Mouse (Mus musculus) myocyte (in vitro differentiated cells): Measurements from ENCODE around the gene Fosl2. TPM values are rescaled to one million over a fixed set of nuclear protein-coding genes. Genes with fewer than 3 reads are reported as not detected.

Experiments used
- H3K27me3 ChIP-seq: one replicate; pipeline ENCODE4 v1.6.1; 2011; ENCODE audit not compliant: control insufficient read depth, insufficient read depth, insufficient read length
- H3K36me3 ChIP-seq: one replicate; pipeline ENCODE4 v1.6.1; 2011; ENCODE audit not compliant: control insufficient read depth, insufficient read depth
- H3K4me2 ChIP-seq: one replicate; pipeline ENCODE4 v1.6.1; 2011; ENCODE audit warnings: low read depth, control low read depth
- H3K4me3 ChIP-seq: one replicate; pipeline ENCODE4 v1.5.1; 2011; ENCODE audit warnings: mild to moderate bottlenecking, control low read depth, moderate library complexity
- H3K79me2 ChIP-seq: one replicate; pipeline ENCODE4 v1.6.1; 2011; ENCODE audit not compliant: control insufficient read depth, insufficient read depth
- H3ac ChIP-seq: one replicate; pipeline ENCODE4 v1.6.1; 2011; ENCODE audit not compliant: control insufficient read depth, insufficient read length
- CEBPB ChIP-seq: IDR thresholded peaks from 2 replicates; pipeline ENCODE4 v1.6.1; 2011; ENCODE audit warnings: mild to moderate bottlenecking, moderate library complexity; ENCODE audit not compliant: poor library complexity, insufficient read depth, severe bottlenecking
- E2F4 ChIP-seq: IDR thresholded peaks from one replicate; pipeline ENCODE4 v1.6.1; 2011; ENCODE audit warnings: mild to moderate bottlenecking, control low read depth, moderate library complexity; ENCODE audit not compliant: insufficient read depth
- MAX ChIP-seq: IDR thresholded peaks from one replicate; pipeline ENCODE4 v1.6.1; 2011; ENCODE audit warnings: low read depth, mild to moderate bottlenecking, control low read depth
- MYOD1 ChIP-seq, 3 experiments: IDR thresholded peaks; one replicate each; pipeline ENCODE4 v1.6.1; 2011; ENCODE audit warnings: control low read depth in 2 of 3, low read depth in 2 of 3, mild to moderate bottlenecking in 2 of 3, moderate library complexity in 1 of 3; ENCODE audit not compliant: insufficient read length in 2 of 3, control insufficient read depth in 1 of 3
- MYOG ChIP-seq, 3 experiments: IDR thresholded peaks; one replicate each; pipeline ENCODE4 v1.6.1; 2011; ENCODE audit warnings: control low read depth in 2 of 3, low read depth in 2 of 3, mild to moderate bottlenecking in 2 of 3; ENCODE audit not compliant: insufficient read length in 2 of 3, control insufficient read depth in 1 of 3, insufficient read depth in 1 of 3
- POLR2A ChIP-seq: IDR thresholded peaks from one replicate; pipeline ENCODE4 v1.6.1; 2011; ENCODE audit warnings: low read depth, mild to moderate bottlenecking, control low read depth, moderate library complexity; ENCODE audit not compliant: insufficient read length
- POLR2AphosphoS2 ChIP-seq: IDR thresholded peaks from one replicate; pipeline ENCODE4 v1.6.1; 2011; ENCODE audit warnings: low read depth, control low read depth; ENCODE audit not compliant: insufficient read length
- REST ChIP-seq: IDR thresholded peaks from one replicate; pipeline ENCODE4 v1.6.1; 2011; ENCODE audit warnings: mild to moderate bottlenecking, control low read depth, moderate library complexity; ENCODE audit not compliant: insufficient read depth, insufficient read length
- SRF ChIP-seq: IDR thresholded peaks from one replicate; pipeline ENCODE4 v1.6.1; 2011; ENCODE audit warnings: low read depth; ENCODE audit not compliant: control insufficient read depth, insufficient read length
- TCF12 ChIP-seq: IDR thresholded peaks from one replicate; pipeline ENCODE4 v1.6.1; 2011; ENCODE audit warnings: mild to moderate bottlenecking, control low read depth; ENCODE audit not compliant: poor library complexity, insufficient read depth, severe bottlenecking
- TCF3 ChIP-seq: IDR thresholded peaks from one replicate; pipeline ENCODE4 v1.6.1; 2011; ENCODE audit warnings: low read depth, control low read depth; ENCODE audit not compliant: insufficient read length
- USF1 ChIP-seq: IDR thresholded peaks from one replicate; pipeline ENCODE4 v1.6.1; 2011; ENCODE audit warnings: low read depth, mild to moderate bottlenecking, control low read depth, moderate library complexity
- polyA plus RNA-seq: library from polyadenylated mRNA; unstranded; fragments of >200 nt; fragmentation: generic; extraction: Trizol; gene quantifications from one replicate; pipeline ENCODE4 v1.2.1, GENCODE M21; 2012; ENCODE audit warnings: missing spikeins

Fosl2 gene
- polyA plus RNA-seq, result 30.9 TPM

DNA sequence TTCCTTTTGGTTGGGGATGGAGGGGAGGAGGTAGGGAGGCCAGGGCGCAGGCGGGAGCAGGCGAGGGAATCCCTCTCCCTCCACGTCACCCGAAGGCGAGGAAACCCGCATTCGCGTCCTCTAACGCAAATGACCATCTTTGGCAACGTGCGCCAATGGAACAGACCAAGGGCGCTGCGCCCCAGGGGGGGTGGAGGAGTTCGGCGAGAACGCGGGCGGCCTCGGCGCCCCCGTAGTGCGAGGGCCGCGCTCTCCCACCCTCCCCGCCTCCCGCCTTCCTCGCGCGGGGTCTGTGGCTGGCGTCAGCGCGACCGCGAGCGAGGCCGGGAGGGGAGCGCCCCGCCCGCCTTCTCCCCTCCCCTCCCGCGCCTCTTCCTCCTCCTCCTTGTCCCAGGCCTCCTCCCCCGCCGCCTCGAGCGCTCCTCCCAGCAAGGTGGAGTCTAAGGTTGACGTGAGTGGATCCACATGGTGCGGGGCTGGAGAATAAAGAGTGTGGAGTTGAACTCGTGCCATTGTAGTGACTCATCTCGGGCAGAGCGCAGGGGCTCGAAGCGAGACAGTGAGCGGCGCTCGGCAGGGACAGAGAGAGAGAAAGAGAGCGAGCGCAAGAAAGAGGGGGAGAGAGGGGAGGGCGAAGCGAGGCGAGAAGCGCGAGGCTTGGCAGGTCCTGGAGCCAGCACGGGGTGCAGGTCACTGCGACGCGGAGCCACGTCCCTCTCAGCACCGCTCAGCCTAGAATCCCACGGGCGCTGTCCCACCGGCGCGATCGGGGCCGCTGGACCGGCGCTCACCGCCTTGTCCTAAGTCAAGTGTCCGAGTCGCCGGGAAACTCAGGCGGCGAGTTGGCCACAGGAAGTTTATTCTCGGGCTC is at the start of gene Fosl2:
TSS of gene Fosl2 (plus strand) at position 466 of the 871 bp plus-strand sequence.
- H3K79me2 ChIP-seq, result peaks cover 39% of the 10 kb centered on the region
- peaks cover 6% of the 10 kb centered on the region for H3K36me3 ChIP-seq
- H3ac ChIP-seq, result peak within 1 kb of the TSS; percentile 98
- peak within 1 kb of the TSS; percentile 99 for H3K4me3 ChIP-seq
- H3K4me2 ChIP-seq, result peak within 1 kb of the TSS; percentile 100
- no peaks in the 10 kb centered on the region for H3K27me3 ChIP-seq
- TF ChIP-seq TCF3 (peak; percentile 9), REST (no peak), CEBPB (no peak), MYOD1 (IDR thresholded peaks at IDR 0.05; ENCODE audit: control insufficient read depth in 1 of 3, insufficient read length in 2 of 3, low read depth in 2 of 3) (peak in 2 of 3 experiments; percentile 8 to 34), MAX (peak; percentile 73), SRF (peak; percentile 98), USF1 (peak; percentile 32), POLR2A (peak; percentile 85), POLR2AphosphoS2 (peak; percentile 96)

DNA sequence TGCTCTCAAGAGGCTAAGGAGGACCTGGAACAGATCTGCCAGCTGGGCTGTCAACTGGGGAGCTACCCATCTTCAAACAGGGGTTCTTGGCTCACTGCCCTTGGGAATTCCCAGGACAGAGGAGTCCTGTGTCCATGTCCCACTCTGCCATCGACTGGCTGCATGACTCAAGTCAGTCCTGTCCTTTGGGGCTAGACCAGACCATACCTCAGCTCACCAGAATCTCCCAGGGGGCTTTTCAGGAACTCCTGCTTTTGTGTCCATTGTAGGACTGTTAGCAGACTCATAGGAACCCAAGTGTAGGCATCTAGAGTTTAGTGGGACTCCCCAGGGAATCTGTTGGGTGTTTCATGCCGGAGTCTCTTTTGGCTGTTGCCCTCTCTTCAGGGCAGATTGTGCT is 49.6 kb upstream of the Fosl2 start:
- Histone ChIP-seq H3K4me3 (no peak overlapping the region), H3K4me2 (no peak overlapping the region), H3ac (no peak overlapping the region), H3K27me3 (no peaks in the 10 kb centered on the region), H3K79me2 (no peaks in the 10 kb centered on the region), H3K36me3 (no peaks in the 10 kb centered on the region)
- TF ChIP-seq POLR2A (no peak), POLR2AphosphoS2 (no peak), REST (no peak), SRF (no peak), TCF12 (no peak), MYOD1 (IDR thresholded peaks at IDR 0.05; ENCODE audit: control insufficient read depth in 1 of 3, insufficient read length in 2 of 3, low read depth in 2 of 3) (no peak), E2F4 (no peak), CEBPB (no peak)

DNA sequence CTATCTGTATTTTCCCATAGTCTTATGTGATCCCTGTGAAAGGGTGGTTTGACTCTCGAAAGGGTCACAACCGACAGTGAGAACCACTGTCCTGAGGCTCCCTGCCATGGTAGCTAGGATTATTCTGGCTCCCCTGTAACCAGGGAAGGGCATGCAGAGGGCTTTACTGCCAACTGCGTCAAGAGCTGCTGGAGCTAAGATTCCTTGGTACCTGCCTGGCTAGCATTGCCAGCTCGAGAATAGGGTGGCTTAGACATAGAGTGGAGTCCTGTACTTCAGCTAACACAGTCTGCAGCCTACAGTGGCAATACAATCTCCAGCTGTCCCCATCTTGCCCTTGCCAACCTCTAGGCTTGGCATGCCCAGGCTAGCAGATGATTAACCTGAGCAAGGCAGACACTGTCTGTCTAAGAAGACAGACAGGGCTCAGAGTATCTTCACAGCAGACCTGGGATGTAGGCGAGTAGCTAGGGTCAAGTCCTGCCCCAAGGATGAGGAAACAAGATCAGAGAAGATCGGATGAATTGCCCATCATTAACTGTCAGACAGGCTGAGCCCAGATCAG is 49.0 kb upstream of the Fosl2 start:
- no peak for TF ChIP-seq CEBPB
- TF ChIP-seq TCF12, result no peak
- TF ChIP-seq MYOD1 (IDR thresholded peaks at IDR 0.05; ENCODE audit: control insufficient read depth in 1 of 3, insufficient read length in 2 of 3, low read depth in 2 of 3), result peak in 1 of 3 experiments; percentile 26
- peak in 1 of 3 experiments; percentile 7 for TF ChIP-seq MYOG (IDR thresholded peaks at IDR 0.05; ENCODE audit: control insufficient read depth in 1 of 3, insufficient read depth in 1 of 3, insufficient read length in 2 of 3, low read depth in 2 of 3)
- no peaks in the 10 kb centered on the region for H3K79me2 ChIP-seq
- H3K4me2 ChIP-seq, result no peak overlapping the region
- no peaks in the 10 kb centered on the region for H3K27me3 ChIP-seq
- no peak overlapping the region for H3ac ChIP-seq
- H3K36me3 ChIP-seq, result no peaks in the 10 kb centered on the region
- H3K4me3 ChIP-seq, result no peak overlapping the region

- no peak overlapping the region for H3ac ChIP-seq
- TF ChIP-seq TCF3 (no peak), MAX (no peak), MYOG (IDR thresholded peaks at IDR 0.05; ENCODE audit: control insufficient read depth in 1 of 3, insufficient read depth in 1 of 3, insufficient read length in 2 of 3, low read depth in 2 of 3) (no peak), CEBPB (no peak), POLR2AphosphoS2 (no peak)
- H3K79me2 ChIP-seq, result no peaks in the 10 kb centered on the region
- H3K4me3 ChIP-seq, result no peak overlapping the region
- peak overlapping the region; percentile 64 for H3K4me2 ChIP-seq
- H3K27me3 ChIP-seq, result no peaks in the 10 kb centered on the region
- no peaks in the 10 kb centered on the region for H3K36me3 ChIP-seq
These were observed 46.1 kb upstream of the Fosl2 start for GRCm38 (mm10) chr5:32089481-32089880.

GRCm38 (mm10) chr5:32092281-32092680 is 43.3 kb upstream of the Fosl2 start:
- no peak overlapping the region for H3K4me2 ChIP-seq
- no peak overlapping the region for H3ac ChIP-seq
- no peaks in the 10 kb centered on the region for H3K27me3 ChIP-seq
- TF ChIP-seq SRF (no peak), TCF12 (no peak), CEBPB (no peak), MAX (no peak), REST (no peak), TCF3 (no peak), E2F4 (no peak), POLR2A (no peak), MYOD1 (IDR thresholded peaks at IDR 0.05; ENCODE audit: control insufficient read depth in 1 of 3, insufficient read length in 2 of 3, low read depth in 2 of 3) (no peak), USF1 (no peak), POLR2AphosphoS2 (no peak), MYOG (IDR thresholded peaks at IDR 0.05; ENCODE audit: control insufficient read depth in 1 of 3, insufficient read depth in 1 of 3, insufficient read length in 2 of 3, low read depth in 2 of 3) (no peak)
- no peaks in the 10 kb centered on the region for H3K36me3 ChIP-seq
- H3K4me3 ChIP-seq, result no peak overlapping the region
- H3K79me2 ChIP-seq, result no peaks in the 10 kb centered on the region
